Mouse (Mus musculus) thymus, adult 2 months (tissue): ENCODE data around the gene Tmem253.

Source experiments
- CTCF ChIP-seq: fragments of 200-500 bp; IDR thresholded peaks from 2 replicates; pipeline ENCODE4 v1.5.1; 2012; ENCODE audit warnings: mild to moderate bottlenecking, control low read depth, low read length, moderate library complexity, borderline replicate concordance; ENCODE audit not compliant: control insufficient read depth, poor library complexity, insufficient read depth; ENCODE audit errors: extremely low read depth
- POLR2A ChIP-seq: fragments of 200-500 bp; IDR thresholded peaks from 2 replicates; pipeline ENCODE4 v1.6.1; 2012; ENCODE audit warnings: mild to moderate bottlenecking, low read length, control low read depth, moderate library complexity; ENCODE audit not compliant: control insufficient read depth, poor library complexity, insufficient read depth; ENCODE audit errors: extremely low read depth

DNA sequence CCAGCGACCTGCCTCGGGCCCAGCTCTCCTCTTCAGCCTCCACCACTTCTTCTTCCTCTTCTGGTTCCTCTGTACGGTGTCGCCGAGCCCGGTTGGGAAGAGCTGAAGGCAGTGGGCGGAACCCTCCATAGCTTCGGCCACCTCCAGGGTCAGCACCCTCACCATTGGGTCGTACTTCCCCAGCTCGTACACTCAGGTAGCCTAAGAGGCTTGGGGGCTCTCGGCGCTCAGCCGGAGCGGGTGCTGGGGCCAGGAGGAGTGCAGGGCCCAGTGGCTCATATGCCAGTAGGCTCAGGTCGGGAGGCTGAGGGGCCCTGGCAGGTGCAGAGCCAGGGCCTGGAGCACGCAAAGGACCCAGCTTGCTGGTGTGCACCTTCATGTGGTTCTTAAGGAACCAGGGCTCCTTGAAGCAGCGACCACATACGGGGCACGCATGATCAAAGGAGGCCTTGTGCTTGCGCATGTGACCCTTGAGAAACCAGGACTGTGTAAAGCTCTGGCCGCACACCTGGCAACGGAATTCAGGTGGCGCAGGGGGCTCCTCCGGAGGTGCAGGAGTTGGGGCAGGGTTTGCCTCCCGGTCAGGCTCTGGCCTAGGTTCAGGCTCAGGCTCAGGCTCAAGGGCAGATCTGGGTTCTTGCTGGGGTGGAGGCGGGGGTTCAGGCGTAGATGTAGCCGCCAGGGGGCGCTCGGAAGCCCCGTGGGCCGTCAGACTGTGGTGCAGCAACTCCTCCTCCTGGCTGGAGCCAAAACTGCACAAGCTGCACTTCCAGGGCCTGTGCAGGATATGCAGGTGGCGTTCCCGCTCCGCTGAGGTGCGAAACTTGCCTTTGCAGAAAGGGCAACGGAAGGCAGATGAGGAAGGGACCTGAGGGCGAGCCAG lies 6.9 kb upstream of the Tmem253 start:
- TF ChIP-seq CTCF (peak; percentile 99), POLR2A (no peak; the same call in 1 of the 2 replicates)
